Mouse (Mus musculus) heart, embryonic 15.5 days (tissue): Measurements from ENCODE around the gene Ccdc130. TPM values are rescaled to one million over a fixed set of nuclear protein-coding genes. Genes with fewer than 3 reads are reported as not detected.
A peak's percentile ranks its signal among the peaks of the same experiment; 100 is the strongest.

ENCODE experiments used
- ATAC-seq: fragments of 200-750 bp; cut with Nextera tagmentation; replicated peaks from 2 replicates; pipeline ENCODE4 v1.8.0; 2017; ENCODE audit warnings: low read depth, moderate TSS enrichment; ENCODE audit not compliant: insufficient number of reproducible peaks, insufficient read depth, low FRiP score
- H3K27ac ChIP-seq: fragments of 300-500 bp; sonication (generic); 2 replicates; pipeline ENCODE4 v1.5.1; 2015; ENCODE audit warnings: mild to moderate bottlenecking, inconsistent platforms
- H3K27me3 ChIP-seq: fragments of 300-500 bp; sonication (generic); 2 replicates; pipeline ENCODE4 v1.6.1; 2015; ENCODE audit warnings: inconsistent platforms
- H3K36me3 ChIP-seq: fragments of 300-500 bp; sonication (generic); 2 replicates; pipeline ENCODE4 v1.6.1; 2015; ENCODE audit warnings: mild to moderate bottlenecking, inconsistent platforms
- H3K4me1 ChIP-seq: fragments of 300-500 bp; sonication (generic); replicated peaks from 2 replicates; pipeline ENCODE4 v1.6.1; 2015; ENCODE audit warnings: inconsistent platforms
- H3K4me2 ChIP-seq: fragments of 300-500 bp; sonication (generic); 2 replicates; pipeline ENCODE4 v1.6.1; 2015; ENCODE audit warnings: inconsistent platforms, mild to moderate bottlenecking, moderate library complexity
- H3K4me3 ChIP-seq: fragments of 300-500 bp; sonication (generic); 2 replicates; pipeline ENCODE4 v1.5.1; 2015; ENCODE audit warnings: mild to moderate bottlenecking, inconsistent platforms
- H3K9ac ChIP-seq: fragments of 300-500 bp; sonication (generic); 2 replicates; pipeline ENCODE4 v1.6.1; 2015; ENCODE audit warnings: mild to moderate bottlenecking, inconsistent platforms
- H3K9me3 ChIP-seq: fragments of 300-500 bp; sonication (generic); replicated peaks from 2 replicates; pipeline ENCODE4 v1.6.1; 2016; ENCODE audit warnings: inconsistent platforms
- WGBS: fragments of 180-500 bp; shearing (Covaris S2); methylation state at CpG from one replicate; pipeline ENCODE4 v1.1.7; 2015; ENCODE audit warnings: mixed read lengths; 5-methylcytosine and 5-hydroxymethylcytosine counted together
- polyA plus RNA-seq: library from polyadenylated mRNA; unstranded; fragments of >200 nt; fragmentation: Nextera tagmentation; extraction: Ambion mirVana; gene quantifications from 2 replicates; pipeline ENCODE4 v1.2.1, GENCODE M21; 2015

The Ccdc130 gene
- polyA plus RNA-seq, 1 experiment from 2014 or later: 15.7 TPM

- no peak for ATAC-seq
- Histone ChIP-seq H3K27ac (no peak overlapping the region), H3K36me3 (no peaks in the 10 kb centered on the region), H3K4me3 (no peak overlapping the region), H3K4me2 (no peak overlapping the region), H3K9me3 (no peaks in the 10 kb centered on the region), H3K27me3 (no peaks in the 10 kb centered on the region), H3K9ac (no peak overlapping the region), H3K4me1 (peaks cover 8% of the 10 kb centered on the region)
- WGBS: 71% methylated on average over 3 of the region's 3 CpGs
These were observed 3.8 kb upstream of the Ccdc130 start for GRCm38 (mm10) chr8:84273968-84274367.

DNA sequence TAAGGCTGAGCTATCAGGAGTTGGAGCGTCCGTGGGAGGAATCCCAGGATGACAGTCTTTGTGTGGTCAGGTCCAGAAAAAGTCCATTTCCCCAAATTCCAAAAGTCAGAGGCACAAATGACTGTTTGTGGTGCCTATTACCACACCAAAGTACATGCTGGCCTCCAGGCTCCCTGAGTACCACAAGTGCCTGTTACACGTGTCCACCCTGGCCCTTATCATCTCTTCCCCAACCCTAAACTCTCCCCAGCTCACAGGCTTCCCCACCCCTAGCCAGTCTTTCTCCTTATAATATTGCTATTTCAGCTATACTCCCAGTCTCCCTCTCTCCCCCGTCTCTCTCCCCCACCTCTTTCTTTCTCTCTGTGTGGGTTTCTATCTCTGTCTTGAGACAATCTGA is 2.1 kb upstream of the Ccdc130 start:
- Histone ChIP-seq H3K4me2 (no peak overlapping the region), H3K9me3 (no peaks in the 10 kb centered on the region), H3K9ac (no peak overlapping the region), H3K4me3 (no peak overlapping the region), H3K27ac (no peak overlapping the region), H3K36me3 (no peaks in the 10 kb centered on the region), H3K4me1 (peaks cover 8% of the 10 kb centered on the region), H3K27me3 (no peaks in the 10 kb centered on the region)
- no peak for ATAC-seq
- 66% methylated on average over 4 of the region's 4 CpGs for WGBS

DNA sequence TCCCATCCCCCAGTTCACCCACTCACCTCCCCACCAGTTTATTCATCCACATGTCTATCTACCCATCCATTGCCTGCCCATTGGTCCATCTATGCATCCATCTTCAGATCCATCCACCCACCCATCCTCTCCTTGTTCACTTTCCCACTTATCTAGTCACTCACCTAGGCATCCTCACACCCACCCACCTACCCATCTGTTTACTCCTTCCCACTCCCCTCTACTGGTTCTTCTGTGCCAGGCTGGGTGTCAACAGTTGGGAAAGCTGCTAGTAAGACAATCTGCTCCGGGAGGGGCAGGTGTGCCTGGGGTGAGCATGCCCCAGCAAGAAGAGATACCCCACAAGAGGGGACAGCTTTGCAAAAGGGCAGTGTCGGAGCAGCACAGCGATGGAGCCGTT is 9.1 kb downstream of the Ccdc130 start:
- Histone ChIP-seq H3K27ac (no peak overlapping the region), H3K9ac (no peak overlapping the region), H3K27me3 (no peaks in the 10 kb centered on the region), H3K4me1 (peaks cover 13% of the 10 kb centered on the region), H3K36me3 (peaks cover 67% of the 10 kb centered on the region), H3K4me3 (no peak overlapping the region), H3K9me3 (no peaks in the 10 kb centered on the region), H3K4me2 (no peak overlapping the region)
- no peak for ATAC-seq
- WGBS: 89% methylated on average over 4 of the region's 4 CpGs

DNA sequence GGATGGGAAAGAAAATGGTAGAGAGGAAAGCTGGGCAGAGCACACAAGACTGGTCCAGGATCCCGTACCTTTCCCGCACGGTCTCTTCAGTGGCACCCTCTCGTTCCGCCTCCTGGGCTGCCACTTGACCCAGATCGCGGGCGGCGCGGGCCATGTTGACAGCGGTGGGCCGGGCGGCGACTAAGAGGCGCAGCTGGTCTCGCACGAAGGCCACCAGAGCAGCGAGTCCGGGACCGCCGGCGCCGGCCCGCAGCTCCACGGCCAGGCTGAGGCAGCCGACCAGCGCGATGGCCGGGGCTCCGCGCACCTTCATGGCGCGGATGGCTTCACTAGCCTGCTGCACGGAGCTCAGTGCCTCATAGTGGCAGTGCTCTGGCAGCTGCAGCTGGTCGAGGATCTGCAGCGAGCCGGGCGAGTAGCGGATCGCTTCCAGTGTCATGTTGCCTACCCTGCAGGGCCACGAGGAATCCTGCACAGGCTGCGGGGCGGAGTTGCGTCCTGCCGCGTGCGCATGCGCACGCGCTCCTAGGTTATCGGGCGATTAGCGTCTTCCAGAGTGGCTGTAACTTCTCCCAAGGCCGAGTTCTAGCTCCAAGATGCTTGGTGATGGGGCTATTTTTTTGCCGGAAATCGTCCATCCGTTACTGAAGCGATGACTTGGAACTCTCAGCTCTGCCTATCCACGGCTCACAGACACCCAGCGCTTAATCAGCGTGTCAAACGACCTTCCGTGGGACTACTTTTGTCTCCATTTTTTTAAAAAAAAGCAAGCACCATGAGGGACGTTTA is 13.2 kb downstream of the Ccdc130 start, which contains the start of gene Mri1:
Gene Mri1 (minus strand): TSS at position 505 of the 789 bp plus-strand sequence.
- Histone ChIP-seq H3K4me3 (peak within 1 kb of the TSS; percentile 83), H3K9ac (peak within 1 kb of the TSS; percentile 85), H3K4me2 (peak within 1 kb of the TSS; percentile 98), H3K27me3 (no peaks in the 10 kb centered on the region), H3K36me3 (peaks cover 64% of the 10 kb centered on the region), H3K9me3 (no peaks in the 10 kb centered on the region), H3K27ac (peak within 1 kb of the TSS; percentile 92), H3K4me1 (peaks cover 17% of the 10 kb centered on the region)
- ATAC-seq: peak; percentile 86
- 0% methylated on average over 64 of the region's 64 CpGs for WGBS

DNA sequence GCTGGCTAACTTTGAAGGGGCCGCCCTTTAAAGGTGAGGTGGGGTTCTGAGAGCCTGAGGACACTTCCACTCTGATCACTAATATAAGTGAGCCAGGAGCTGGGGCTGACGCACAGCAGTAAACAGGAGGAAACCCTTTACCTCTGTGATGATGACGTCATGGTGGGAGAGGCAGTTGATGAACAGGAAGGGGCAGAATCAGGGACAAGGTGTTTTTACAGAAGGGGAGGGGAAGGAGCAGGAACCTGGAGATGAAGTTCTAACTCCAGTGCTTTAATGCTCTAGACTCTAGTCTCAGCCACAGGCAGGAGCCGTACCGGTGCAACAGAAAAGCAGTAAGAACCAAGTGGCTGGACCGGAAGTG is 13.7 kb downstream of the Ccdc130 start:
- WGBS: 12% methylated on average over 6 of the region's 6 CpGs
- ATAC-seq: peak; percentile 16; the same call in 1 of the 2 replicates
- Histone ChIP-seq H3K27me3 (no peaks in the 10 kb centered on the region), H3K4me3 (peak overlapping the region; percentile 83), H3K9ac (peak overlapping the region; percentile 85), H3K27ac (peak overlapping the region; percentile 92), H3K36me3 (peaks cover 64% of the 10 kb centered on the region), H3K4me1 (peaks cover 17% of the 10 kb centered on the region), H3K9me3 (no peaks in the 10 kb centered on the region), H3K4me2 (peak overlapping the region; percentile 98)

DNA sequence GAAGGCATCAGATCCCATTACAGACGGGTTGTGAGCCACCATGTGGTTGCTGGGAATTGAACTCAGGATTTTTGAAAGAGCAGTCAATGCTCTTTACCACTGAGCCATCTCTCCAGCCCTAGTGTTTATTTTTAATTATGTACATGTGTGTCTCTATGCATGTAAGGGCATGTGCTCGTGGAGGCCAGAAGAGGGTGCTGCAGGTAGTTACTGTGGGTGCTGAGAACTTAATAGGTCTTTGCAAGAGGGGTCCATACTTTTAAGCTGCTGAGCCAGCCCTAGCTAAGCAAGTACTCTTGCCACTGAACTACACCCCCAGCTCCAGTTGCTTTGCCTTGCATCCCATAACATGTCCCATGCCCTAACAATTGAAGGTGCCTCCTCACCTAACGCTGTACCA is 14.3 kb downstream of the Ccdc130 start:
- H3K4me2 ChIP-seq: peak overlapping the region; percentile 98
- ATAC-seq: no peak
- H3K9me3 ChIP-seq: no peaks in the 10 kb centered on the region
- peaks cover 17% of the 10 kb centered on the region for H3K4me1 ChIP-seq
- 0 out of 2 replicates have a peak overlapping the region, but pooled peaks have one; percentile 92 for H3K27ac ChIP-seq
- peak overlapping the region; percentile 83 for H3K4me3 ChIP-seq
- H3K36me3 ChIP-seq: peaks cover 66% of the 10 kb centered on the region
- H3K27me3 ChIP-seq: no peaks in the 10 kb centered on the region
- peak overlapping the region; percentile 85; the same call in 1 of the 2 replicates for H3K9ac ChIP-seq
- 84% methylated on average over 3 of the region's 3 CpGs for WGBS

- Histone ChIP-seq H3K9me3 (no peaks in the 10 kb centered on the region), H3K27me3 (no peaks in the 10 kb centered on the region), H3K36me3 (peaks cover 71% of the 10 kb centered on the region), H3K4me3 (peak within 1 kb of the TSS; percentile 88), H3K4me2 (peak within 1 kb of the TSS; percentile 64), H3K4me1 (peaks cover 5% of the 10 kb centered on the region), H3K27ac (peak within 1 kb of the TSS; percentile 83), H3K9ac (peak within 1 kb of the TSS; percentile 85)
- 3% methylated on average over 52 of the region's 52 CpGs for WGBS
- ATAC-seq: peak; percentile 90
These were observed 20.7 kb downstream of the Ccdc130 start, which contains the start of gene D8Ertd738e for GRCm38 (mm10) chr8:84249257-84250170. Gene D8Ertd738e (minus strand): TSS chr8:84249719.

GRCm38 (mm10) chr8:84241821-84242220 is 28.4 kb downstream of the Ccdc130 start:
- Histone ChIP-seq H3K36me3 (peaks cover 22% of the 10 kb centered on the region), H3K4me1 (peaks cover 27% of the 10 kb centered on the region), H3K27ac (peak overlapping the region; percentile 65), H3K9me3 (no peaks in the 10 kb centered on the region), H3K27me3 (no peaks in the 10 kb centered on the region), H3K9ac (no peak overlapping the region), H3K4me3 (no peak overlapping the region), H3K4me2 (no peak overlapping the region)
- no peak for ATAC-seq
- whole genome bisulfite sequencing: 38% methylated on average over 2 of the region's 2 CpGs

GRCm38 (mm10) chr8:84241167-84241566 is 29.0 kb downstream of the Ccdc130 start:
- peaks cover 16% of the 10 kb centered on the region for H3K36me3 ChIP-seq
- 38% methylated on average over 6 of the region's 6 CpGs for WGBS
- H3K27ac ChIP-seq: peak overlapping the region; percentile 65
- H3K4me1 ChIP-seq: peaks cover 29% of the 10 kb centered on the region
- no peaks in the 10 kb centered on the region for H3K9me3 ChIP-seq
- no peak for ATAC-seq
- no peak overlapping the region for H3K9ac ChIP-seq
- H3K4me3 ChIP-seq: no peak overlapping the region
- no peaks in the 10 kb centered on the region for H3K27me3 ChIP-seq
- no peak overlapping the region for H3K4me2 ChIP-seq

GRCm38 (mm10) chr8:84237542-84238229 is 32.5 kb downstream of the Ccdc130 start:
- H3K27me3 ChIP-seq: no peaks in the 10 kb centered on the region
- WGBS: 15% methylated on average over 19 of the region's 19 CpGs
- peaks cover 3% of the 10 kb centered on the region; the same call in 1 of the 2 replicates for H3K36me3 ChIP-seq
- H3K9me3 ChIP-seq: no peaks in the 10 kb centered on the region
- ATAC-seq: no peak
- peak overlapping the region; percentile 80 for H3K4me3 ChIP-seq
- H3K4me1 ChIP-seq: peaks cover 38% of the 10 kb centered on the region
- H3K9ac ChIP-seq: peak overlapping the region; percentile 76
- H3K4me2 ChIP-seq: peak overlapping the region; percentile 92
- peak overlapping the region; percentile 84 for H3K27ac ChIP-seq
